Mouse (Mus musculus) megakaryocyte, adult 5-6 weeks (primary cell): ENCODE measurements around the gene Ing4. TPM values are rescaled to one million over a fixed set of nuclear protein-coding genes. Genes with fewer than 3 reads are reported as not detected.

ENCODE experiments used
- ATAC-seq: 2 replicates; pipeline ENCODE4 v1.8.0; 2016; ENCODE audit warnings: mild to moderate bottlenecking, inconsistent platforms; ENCODE audit not compliant: poor library complexity, severe bottlenecking
- total RNA-seq, 2 experiments: library from RNA; stranded (forward) in 1 of 2; stranded (reverse) in 1 of 2; fragments of 153-499, 151-499 nt in 1 of 2; fragments of 221-1000, 200-1000 nt in 1 of 2; gene quantifications; 2 replicates each; pipeline versions ENCODE4 v1.2.3 to v1.2.4; 2015 to 2017

Gene Ing4
- total RNA-seq (2015) (33.0 and 35.7 TPM in 2 replicates), total RNA-seq (2017) (63.3 and 63.9 TPM in 2 replicates)

DNA sequence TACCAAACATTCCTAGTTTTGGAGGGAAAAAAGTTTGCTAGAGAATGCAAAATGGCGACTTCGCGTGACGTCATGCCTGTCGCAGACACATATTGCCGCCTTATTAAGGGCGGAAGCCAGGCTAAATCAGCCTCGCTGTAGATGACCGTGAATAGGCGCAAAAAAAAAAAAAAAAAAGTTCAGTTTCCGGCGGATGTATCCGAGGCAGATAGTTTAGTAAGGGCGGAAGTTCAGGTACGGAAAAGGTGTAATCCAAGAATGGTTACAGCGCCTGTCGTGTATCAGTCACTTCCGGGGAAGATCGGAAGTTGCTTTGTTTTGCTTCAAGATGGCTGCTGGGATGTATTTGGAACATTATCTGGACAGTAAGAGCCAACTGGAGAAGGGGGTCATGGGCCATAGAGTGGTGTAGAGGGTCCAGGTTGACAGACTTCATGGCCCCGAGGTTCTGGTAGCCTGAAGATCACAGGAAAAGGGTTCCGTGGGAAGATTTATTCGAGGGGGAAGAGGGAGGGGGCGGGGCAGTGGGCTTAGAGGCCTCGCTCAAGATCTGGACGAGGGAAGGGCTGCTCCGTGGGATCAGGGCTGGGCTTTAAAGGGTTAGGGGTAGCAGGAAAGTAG, at the start of gene Ing4:
Gene Ing4, plus strand, starts transcription at position 228 of the 621 bp plus-strand sequence.
- ATAC-seq = peak; percentile 90

DNA sequence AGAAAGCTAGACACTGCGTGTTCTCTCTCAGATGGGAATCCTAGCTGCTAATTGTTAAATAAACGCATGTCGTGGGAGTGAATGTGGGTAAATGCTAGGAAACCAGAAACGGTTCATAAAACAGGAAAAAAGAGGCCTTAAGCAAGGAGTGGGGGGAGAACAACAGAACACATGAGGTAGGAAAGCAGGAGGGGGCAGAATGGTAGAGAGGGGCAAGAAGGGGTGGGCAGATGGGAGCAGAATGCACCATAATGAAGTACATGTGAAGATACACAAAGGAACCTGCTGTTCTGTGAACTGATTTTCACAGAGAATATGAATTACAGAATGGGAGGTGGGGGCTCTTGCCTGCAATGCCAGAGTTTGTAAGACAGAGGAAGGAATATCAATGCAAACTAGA, 47.3 kb upstream of the Ing4 start:
- ATAC-seq = no peak

DNA sequence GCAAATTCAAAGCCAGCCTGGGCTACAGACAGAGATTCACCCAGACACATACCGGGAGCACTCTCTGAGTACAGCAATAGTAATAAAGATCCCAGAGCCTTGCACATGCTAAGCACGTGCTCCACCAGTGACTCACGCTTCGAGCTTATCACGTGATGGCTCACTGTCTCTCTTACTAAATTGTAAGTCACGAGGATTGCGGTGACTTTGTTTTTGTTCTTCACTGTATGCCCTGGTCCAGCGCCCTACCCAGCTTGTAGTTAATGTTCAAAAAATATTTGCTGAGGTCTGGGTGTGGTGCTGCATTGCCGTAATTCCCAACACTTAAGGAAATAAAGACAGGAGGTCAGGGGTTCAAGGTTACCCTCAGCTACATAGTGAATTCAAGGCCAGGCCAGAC, 46.2 kb upstream of the Ing4 start:
- ATAC-seq = no peak

DNA sequence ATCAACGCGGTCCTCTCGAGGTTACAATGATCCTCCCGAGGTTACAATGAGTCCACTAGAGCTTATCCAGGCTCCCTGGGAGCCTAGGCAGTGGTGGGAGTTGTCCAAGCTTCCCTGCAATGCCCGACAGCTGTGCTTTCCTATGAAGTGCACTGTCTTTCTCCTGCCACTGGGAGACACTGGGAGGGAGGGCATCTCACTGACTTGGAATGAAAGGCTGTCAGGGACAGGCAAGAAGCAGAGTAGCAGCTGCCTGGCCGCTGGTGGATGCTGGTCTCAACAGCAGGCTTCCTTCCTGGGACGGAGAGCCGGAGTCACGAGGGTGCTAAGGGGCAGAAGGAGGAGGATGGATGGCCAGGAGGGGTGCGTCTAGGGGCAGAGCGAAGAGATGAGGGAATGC, 45.7 kb upstream of the Ing4 start:
- ATAC-seq = no peak

DNA sequence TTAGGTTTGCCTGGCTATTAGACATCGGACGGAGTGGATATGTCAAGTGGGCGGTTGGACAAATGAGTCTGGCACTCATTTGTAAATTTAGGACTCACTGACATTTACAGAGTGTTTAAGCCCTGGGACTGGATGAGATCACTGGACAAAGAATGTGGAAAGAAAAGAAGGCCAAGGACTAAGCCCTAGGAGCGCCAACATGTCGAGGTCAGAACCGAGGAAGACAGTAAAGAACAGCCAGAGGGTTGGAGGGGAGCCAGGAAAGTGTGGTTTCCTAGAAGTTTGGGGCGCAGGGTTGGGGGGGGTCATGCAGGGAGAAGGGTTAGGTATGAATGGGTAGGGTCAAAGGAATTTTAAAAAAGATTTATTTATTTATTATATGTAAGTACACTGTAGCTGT, 44.3 kb upstream of the Ing4 start:
- ATAC-seq = no peak

DNA sequence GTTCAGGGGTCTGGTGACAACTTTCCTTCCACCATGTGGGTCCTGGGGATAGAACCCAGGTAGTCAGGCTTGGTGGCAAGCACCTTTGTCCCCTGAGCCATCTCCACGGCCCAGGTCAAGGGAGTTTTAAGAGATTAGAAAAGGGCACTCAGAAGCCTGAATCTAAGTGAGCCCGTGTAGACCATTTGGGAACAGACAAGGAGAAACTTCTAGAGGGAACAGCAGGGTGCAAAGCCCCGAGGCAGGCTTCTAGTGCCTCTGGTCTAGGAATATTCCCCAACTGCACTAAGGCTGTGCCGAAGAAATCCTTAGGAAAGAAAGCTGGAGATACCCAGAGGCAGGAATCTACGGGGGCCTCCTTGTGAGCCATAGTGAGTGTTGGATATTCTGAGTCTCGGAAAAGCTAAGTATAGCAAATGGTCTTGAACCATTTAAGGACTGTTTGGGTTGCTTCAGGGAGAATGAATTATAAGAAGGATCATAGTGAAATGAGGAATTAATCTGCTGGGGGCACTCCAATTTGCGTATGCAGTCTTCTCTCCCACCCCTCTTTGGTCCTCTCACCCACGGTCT, 43.6 kb upstream of the Ing4 start:
- ATAC-seq = no peak

DNA sequence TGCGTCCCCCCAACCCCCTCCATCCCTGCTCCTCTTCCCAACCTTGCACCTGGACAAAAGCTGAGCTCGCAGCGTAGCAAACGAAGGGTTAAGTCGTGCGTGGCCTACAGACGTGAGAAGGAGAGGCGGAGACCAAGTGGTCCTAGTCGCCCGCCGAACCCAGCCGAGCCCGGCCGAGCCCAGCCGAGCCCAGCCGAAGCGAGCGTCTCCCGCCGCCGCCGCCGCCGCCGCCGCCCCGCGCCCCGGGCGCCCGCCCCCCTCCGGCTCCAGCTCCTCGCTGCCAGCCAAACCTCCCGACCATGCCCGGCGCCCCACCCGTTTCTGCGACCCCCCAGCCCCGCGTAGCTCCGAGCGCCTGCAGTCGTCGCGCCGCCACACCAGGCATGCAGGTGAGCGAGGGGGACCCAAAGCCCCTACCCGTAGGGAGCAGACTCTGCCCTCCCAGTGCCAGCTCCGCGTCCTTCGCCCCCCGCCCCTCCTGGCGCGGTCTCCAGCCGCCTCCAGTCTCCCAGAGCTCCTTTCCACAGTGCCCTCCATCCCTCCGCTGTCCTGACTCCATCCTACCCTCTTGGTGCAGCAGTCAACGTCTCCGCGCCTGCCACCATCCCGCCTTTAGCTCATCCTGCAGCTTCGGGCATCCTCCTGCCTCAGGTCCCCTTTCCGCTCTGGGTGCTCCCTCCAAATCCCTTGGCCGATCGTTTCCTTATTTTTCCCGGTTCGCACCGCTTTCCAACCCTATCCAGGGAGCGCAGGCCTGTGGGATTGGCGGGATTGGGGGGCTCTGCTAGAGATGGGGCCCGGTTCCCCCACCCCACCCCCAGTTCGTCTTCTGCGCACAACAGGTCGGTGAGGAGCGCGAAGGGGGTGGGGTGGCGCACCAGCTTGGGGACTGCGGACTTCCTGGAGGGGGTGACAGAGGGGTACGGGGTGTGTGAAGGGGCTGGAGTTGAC, 42.7 kb upstream of the Ing4 start, which contains the start of gene Pianp:
Gene Pianp, plus strand, starts transcription at position 144 of the 951 bp plus-strand sequence.
- peak; percentile 83 for ATAC-seq

DNA sequence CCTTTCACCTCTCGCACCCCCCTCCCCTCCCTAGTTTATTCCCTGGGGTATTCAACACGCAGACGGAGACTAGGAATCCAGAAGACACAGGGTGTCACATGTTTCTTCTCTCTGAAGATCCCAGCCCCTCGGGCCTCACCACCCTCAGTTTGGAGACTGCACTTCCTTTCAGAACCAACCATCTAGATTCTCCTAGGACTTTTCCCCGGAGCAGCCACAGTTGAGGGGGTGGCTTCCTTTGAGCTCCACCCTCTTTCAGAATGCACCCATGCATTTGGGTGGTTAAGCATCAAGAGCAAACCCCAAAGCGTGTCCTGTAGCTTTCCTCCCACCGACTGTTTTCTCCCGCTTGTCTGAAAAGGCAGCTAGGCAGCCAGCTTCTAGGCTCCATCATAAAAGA, 41.5 kb upstream of the Ing4 start:
- ATAC-seq = no peak

DNA sequence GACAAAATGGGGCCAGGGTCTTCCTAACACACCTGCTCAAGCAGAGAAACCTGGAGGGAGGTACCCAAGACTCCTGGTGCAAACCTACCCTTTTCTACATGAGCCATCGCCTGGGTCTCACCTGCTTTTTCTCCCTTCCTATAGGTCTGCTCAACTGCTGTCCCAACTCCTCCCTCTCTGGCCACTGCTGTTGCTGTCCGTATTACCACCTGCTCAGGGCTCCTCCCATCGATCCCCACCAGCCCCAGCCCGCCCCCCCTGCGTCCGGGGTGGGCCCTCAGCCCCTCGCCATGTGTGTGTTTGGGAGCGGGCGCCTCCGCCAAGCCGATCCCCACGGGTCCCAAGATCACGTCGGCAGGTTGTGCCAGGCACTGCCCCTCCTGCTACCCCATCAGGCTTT, 40.5 kb upstream of the Ing4 start:
- no peak for ATAC-seq

DNA sequence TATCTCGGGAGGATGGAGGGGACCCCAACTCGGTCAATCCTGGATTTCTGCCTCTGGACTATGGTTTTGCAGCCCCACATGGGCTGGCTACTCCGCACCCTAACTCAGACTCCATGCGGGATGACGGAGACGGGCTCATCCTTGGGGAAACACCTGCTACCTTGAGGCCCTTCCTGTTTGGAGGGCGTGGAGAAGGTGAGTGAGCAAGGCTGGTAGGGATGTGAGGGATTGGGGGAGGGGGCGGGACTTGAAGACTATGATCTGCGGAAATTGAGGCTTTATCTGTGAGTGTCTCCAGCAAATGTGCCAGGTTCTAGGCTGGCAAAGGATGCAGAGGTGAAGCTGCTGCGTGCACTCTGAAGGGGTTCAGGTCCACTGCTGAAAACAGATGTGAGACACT, 40.0 kb upstream of the Ing4 start:
- ATAC-seq = no peak

DNA sequence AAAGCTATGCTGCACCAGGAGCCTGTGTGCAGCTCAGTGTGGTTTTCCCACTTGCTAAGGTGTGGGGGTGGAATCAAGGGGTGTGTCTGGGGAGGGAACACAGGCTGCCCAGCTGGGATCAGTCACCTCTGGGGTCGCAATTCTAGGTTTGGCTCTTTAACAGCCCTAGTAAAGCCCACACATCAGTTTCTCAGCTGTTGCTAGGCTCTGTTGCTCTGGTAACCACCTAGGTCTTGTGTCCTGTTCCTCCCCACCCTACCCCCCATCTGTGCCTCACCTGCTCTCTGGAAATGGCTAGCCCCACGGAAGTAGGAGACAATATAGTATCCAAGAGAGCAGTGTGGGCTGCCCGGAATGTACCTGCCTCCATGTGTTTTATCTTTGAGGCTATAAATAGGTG, 35.9 kb upstream of the Ing4 start:
- no peak for ATAC-seq

DNA sequence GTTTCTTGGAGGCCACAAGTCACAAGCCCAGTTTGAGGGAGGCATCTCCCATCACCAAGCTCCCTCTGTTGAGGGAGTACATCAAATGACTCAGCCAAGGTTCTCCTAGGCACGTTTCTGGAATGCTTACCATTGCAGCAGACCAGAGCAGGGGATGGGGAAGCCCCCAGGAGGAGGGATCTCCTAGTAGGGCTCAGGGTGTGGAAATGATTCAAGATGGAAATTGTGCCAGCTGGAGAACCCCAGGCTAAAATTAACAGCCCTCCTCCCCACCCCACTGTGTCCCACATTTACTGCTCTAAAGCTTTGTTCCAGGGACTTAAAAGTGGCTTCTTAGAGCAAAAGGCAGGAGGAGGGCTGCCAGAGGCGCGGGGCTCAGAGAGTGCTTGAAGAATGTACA, 34.5 kb upstream of the Ing4 start:
- no peak for ATAC-seq

DNA sequence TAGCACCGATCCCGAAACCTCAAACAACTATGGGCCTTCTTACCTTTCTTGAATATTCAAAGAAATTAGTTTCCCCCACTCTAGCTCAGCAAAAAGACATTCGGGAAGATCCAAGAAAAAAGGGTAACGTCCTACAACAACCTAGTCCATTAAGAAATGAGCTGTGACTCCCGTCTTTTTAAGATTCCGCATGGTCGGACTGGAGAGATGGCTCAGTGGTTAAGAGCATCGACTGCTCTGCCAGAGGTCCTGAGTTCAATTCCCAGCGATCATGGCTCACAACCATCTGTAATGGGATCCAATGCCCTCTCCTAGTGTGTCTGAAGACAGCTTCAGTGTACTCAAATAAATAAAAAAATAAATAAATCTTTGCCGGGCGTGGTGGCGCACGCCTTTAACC, 31.5 kb upstream of the Ing4 start:
- ATAC-seq = no peak

DNA sequence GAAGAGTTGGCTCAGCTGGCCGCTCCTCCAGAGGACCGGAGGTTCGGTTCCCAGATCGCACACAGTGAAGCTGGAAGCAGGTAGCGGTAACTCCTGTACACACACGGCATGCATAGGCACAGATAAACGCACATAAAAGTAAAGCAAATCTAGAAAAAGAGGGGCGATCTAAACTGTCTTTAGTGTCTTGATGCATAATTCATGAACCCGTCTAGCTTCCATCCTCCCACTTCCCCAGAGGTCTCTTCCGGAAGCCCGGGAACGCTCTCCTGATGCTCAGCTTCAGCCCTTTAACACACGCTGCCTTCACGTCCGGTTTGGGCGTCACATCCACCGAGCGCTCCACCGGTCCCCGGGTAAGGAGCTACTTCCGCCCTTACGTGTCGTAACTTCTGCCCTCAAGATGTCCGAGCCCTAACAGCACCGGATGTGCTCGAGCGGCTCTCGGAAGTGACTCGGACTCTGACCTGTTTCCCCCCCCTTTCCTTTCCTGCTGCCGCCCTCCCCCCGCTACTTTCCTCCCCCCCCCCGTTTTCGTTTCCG, 30.9 kb upstream of the Ing4 start:
- peak; percentile 94 for ATAC-seq

DNA sequence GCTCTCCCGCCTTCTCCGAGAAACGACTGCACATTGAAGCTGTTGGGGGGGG, 30.6 kb upstream of the Ing4 start, which contains the start of gene Zfp384:
Gene Zfp384, plus strand, starts transcription at position 17 of the 52 bp plus-strand sequence.
- no peak for ATAC-seq

DNA sequence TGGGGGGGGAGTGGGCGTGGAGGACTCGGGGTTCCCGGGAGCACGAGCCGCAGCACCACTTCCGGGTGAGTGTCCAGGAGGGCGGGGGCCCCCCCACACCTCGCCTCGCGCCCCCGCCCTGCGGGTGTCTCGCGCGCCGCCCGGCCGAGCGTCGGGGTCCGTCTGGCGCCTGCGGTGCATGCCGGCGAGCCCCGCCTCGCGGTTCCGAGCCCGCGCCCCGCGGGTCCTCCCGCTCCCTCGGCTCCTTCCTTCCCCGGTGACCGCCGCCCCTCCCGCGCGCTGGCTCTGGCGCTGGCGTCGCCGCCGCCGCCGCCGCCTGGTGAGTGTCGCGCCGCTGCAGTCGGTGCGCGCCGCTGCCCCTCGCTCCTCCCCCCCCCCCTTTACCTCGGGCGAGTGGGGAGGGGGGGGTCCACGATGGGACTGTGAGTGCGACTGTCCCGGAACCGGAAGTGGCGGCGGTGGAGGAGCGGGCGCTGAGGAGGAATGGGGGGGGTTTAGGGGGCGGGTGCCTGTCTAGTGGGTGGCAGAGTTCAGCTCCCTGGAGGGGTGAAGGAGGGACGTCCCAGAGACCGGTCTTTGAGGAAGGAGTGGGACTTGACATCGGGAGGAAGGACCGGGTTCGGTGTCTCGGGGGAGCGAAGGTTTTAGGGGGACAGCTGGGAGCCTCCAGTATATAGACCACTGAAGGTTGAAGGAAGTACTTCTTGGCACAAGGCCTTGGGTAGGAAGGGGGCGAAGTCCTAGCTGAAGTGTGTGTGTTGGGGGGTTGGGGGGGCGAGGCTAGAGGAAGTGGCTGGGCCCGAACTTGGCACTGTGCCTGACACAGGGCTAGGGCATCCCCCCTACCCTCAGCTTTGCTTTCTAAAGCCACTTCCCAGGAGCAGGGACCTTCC, 30.1 kb upstream of the Ing4 start:
- peak; percentile 61 for ATAC-seq

DNA sequence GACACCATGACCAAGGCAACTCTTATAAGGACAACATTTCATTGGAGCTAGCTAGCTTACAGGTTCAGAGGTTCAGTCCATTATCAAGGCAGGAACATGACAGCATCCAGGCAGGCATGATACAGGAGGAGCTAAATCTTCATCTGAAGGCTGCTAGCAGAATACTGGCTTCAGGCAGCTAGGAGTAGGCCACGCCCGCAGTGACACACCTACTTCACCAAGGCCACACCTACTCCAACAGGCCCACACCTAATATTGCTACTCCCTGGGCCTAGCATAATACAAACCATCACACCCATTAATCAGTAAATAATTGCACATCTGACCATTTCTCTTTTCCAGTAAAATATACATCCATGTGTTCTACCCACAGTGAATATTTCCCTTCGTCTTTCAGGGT, 21.9 kb upstream of the Ing4 start:
- peak; percentile 43; the same call in 1 of the 2 replicates for ATAC-seq

DNA sequence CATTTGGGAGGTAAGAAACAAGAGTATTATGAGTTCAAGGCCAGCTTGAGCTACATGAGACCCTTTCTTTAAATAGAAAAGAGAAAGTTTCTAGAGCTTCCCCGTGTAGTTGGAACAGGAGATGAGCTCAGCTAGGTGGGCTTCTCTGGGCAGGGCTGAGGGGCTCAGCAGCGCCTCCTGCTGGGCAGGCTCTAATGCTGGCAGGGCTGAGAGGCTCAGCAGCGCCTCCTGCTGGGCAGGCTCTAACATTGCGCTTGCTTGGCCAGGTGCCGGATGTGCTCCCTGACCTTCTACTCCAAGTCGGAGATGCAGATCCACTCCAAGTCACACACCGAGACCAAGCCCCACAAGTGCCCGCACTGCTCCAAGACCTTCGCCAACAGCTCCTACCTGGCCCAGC, 9.0 kb upstream of the Ing4 start:
- ATAC-seq = peak; percentile 99

DNA sequence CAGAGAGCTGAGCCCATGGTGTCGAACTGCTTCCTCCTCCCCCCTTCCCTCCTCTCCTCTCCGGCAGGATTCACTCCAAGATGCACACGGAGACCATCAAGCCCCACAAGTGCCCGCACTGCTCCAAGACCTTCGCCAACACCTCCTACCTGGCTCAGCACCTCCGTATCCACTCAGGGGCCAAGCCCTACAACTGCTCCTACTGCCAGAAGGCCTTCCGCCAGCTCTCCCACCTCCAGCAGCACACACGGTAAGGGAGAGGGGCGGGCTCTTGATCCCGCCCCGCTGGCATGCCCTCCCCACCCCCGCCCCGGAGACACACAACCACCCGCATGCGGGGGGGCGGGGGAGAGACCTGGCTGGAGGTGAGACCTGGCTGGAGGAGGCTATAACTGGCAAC, 8.0 kb upstream of the Ing4 start:
- no peak for ATAC-seq

DNA sequence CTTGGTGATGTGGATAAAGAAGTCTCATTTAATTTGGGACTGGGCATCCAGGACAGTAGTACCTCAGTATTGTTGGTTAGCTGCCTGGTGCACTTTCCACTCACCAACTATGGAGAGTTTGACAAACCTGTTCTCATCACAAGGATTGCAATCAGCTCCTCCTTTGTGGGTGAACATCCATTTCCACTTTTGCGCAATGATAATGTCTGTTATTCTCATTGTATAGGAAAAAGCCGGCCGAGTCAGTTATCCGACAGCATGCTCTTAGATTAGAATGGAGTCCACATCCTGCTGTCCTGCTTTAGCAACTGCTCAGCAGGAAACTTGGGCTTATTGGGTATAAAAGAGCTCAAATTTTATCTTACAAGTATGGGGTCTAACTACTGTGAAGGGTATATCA, 894 bp upstream of the Ing4 start:
- ATAC-seq = no peak

DNA sequence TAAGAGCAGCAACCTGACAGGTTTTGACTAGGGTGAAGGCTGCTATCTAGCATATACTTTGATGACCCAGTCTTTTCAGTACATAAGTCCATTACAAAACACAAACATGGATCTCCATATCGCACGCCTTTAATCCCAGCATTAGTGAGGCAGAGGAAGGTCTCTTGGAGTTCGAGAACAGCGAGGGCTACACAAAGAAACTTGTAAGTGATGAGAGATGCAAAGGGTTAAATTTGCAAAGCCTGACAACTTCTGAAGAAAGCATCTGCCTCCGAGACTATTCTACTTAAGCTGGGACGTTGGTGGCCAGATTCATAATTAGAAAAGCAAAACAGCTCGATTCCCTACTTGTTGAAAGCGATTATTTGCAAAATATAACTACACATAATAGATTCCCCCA, 429 bp upstream of the Ing4 start:
- ATAC-seq = peak; percentile 4
